Mouse (Mus musculus) layer of hippocampus, adult 18-20 months (tissue): Measurements from ENCODE around the gene Hist1h2bh. TPM values are rescaled to one million over a fixed set of nuclear protein-coding genes. Genes with fewer than 3 reads are reported as not detected.

ENCODE experiments used
- DNase-seq, 2 experiments: peaks; one replicate each; pipeline ENCODE4 v3.0.0; 2022; ENCODE audit warnings: low spot score in 2 of 2
- microRNA-seq, 2 experiments: library from miRNA; unstranded; fragments of <30 nt; microRNA quantifications; one replicate each; pipeline ENCODE4 v1.2.0; 2021
- total RNA-seq, 2 experiments: library from RNA; stranded (reverse); gene quantifications; 2 replicates each; pipeline ENCODE4 v1.2.3; 2021

The Hist1h2bh gene
- total RNA-seq, 2 experiments from 2014 or later = 0.43 to 0.54 TPM

GRCm38 (mm10) chr13:23510127-23510526 lies 33.1 kb downstream of the Hist1h2bh start:
- DNase-seq = no peak

GRCm38 (mm10) chr13:23506819-23507515 lies 36.2 kb downstream of the Hist1h2bh start:
- DNase-seq = no peak

GRCm38 (mm10) chr13:23506351-23506750 lies 36.8 kb downstream of the Hist1h2bh start:
- DNase-seq = peak in 1 of 2 experiments; percentile 51

GRCm38 (mm10) chr13:23505662-23506345 lies 37.4 kb downstream of the Hist1h2bh start:
- no peak for DNase-seq

GRCm38 (mm10) chr13:23503797-23504196 lies 39.4 kb downstream of the Hist1h2bh start:
- DNase-seq = peak; percentile 30 to 90

GRCm38 (mm10) chr13:23502916-23503315 lies 40.3 kb downstream of the Hist1h2bh start:
- DNase-seq = no peak

- DNase-seq = no peak
These were observed 41.1 kb downstream of the Hist1h2bh start for GRCm38 (mm10) chr13:23502031-23502567.

- no peak for DNase-seq
These were observed 41.7 kb downstream of the Hist1h2bh start for GRCm38 (mm10) chr13:23501511-23501910.

- DNase-seq = peak; percentile 67 to 87
These were observed 42.6 kb downstream of the Hist1h2bh start for GRCm38 (mm10) chr13:23500424-23501200.

- no peak for DNase-seq
These were observed 43.2 kb downstream of the Hist1h2bh start for GRCm38 (mm10) chr13:23499943-23500342.

- DNase-seq = no peak
These were observed 44.5 kb downstream of the Hist1h2bh start for GRCm38 (mm10) chr13:23498653-23499052.

- DNase-seq = peak; percentile 42 to 81
These were observed 45.4 kb downstream of the Hist1h2bh start for GRCm38 (mm10) chr13:23497656-23498321.

- no peak for DNase-seq
These were observed 47.7 kb downstream of the Hist1h2bh start for GRCm38 (mm10) chr13:23495526-23495925.

- no peak for DNase-seq
These were observed 51.2 kb downstream of the Hist1h2bh start for GRCm38 (mm10) chr13:23491990-23492389.

Small RNAs within 50 kb of the gene (microRNA-seq; reads per million reads assigned to microRNA genes)
- gene Gm44297 = 0 reads per million in 2 experiments
- 0 reads per million in 2 experiments for gene Gm44359
- gene Gm44394 = 0 reads per million in 2 experiments
- gene n-TStga1 = 0.59 to 0.99 reads per million in 2 experiments

Other genes with a start within 250 kb of the Hist1h2bh start
- 10 to 100 TPM; 30.8 to 31.6 TPM for gene Zfp322a, start 174.2 kb downstream of the Hist1h2bh start, total RNA-seq
- 1 to 10 TPM; 8.8 to 9.5 TPM for gene Abt1, start 119.5 kb downstream of the Hist1h2bh start, total RNA-seq
- not detected for gene Btn1a1, start 77.5 kb downstream of the Hist1h2bh start, total RNA-seq
- gene Btn2a2, start 54.5 kb downstream of the Hist1h2bh start, total RNA-seq = 1 to 10 TPM in 1 of 2 experiments, under 1 TPM in 1; 0.91 to 1.4 TPM
- gene Hist1h4h, start 12.3 kb downstream of the Hist1h2bh start, total RNA-seq = 100 to 1,000 TPM; 331 to 357 TPM
- 1 to 10 TPM in 1 of 2 experiments, not detected in 1; 3.0 TPM for gene Hist1h2af, start 9.5 kb downstream of the Hist1h2bh start, total RNA-seq
- gene Hist1h3g, start 8.0 kb downstream of the Hist1h2bh start, total RNA-seq = 1 to 10 TPM; 2.1 to 4.9 TPM
- gene Hist1h3f, start 660 bp upstream of the Hist1h2bh start, total RNA-seq = 10 to 100 TPM; 15.1 to 16.5 TPM
- 100 to 1,000 TPM; 135 to 161 TPM for gene Hist1h4f, start 8.3 kb upstream of the Hist1h2bh start, total RNA-seq
- gene Hist1h1d, start 9.9 kb upstream of the Hist1h2bh start, total RNA-seq = 1 to 10 TPM; 3.1 to 4.0 TPM
- 10 to 100 TPM; 39.8 to 44.6 TPM for gene Hist1h3e, start 19.0 kb upstream of the Hist1h2bh start, total RNA-seq
- 1 to 10 TPM; 3.9 to 8.2 TPM for gene Hist1h2ae, start 27.8 kb upstream of the Hist1h2bh start, total RNA-seq
- 10 to 100 TPM; 58.3 to 66.2 TPM for gene Hist1h2bg, start 28.0 kb upstream of the Hist1h2bh start, total RNA-seq
- gene Hist1h2bf, start 30.8 kb upstream of the Hist1h2bh start, total RNA-seq = 10 to 100 TPM; 24.1 to 24.2 TPM
- 1 to 10 TPM; 3.8 to 7.1 TPM for gene Hist1h2ad, start 31.0 kb upstream of the Hist1h2bh start, total RNA-seq
- 10 to 100 TPM; 11.8 to 13.6 TPM for gene Hist1h3d, start 32.4 kb upstream of the Hist1h2bh start, total RNA-seq
- gene Hist1h4d, start 38.2 kb upstream of the Hist1h2bh start, total RNA-seq = 100 to 1,000 TPM; 152 to 153 TPM
- 10 to 100 TPM; 10.2 to 11.3 TPM for gene Hist1h2be, start 77.7 kb upstream of the Hist1h2bh start, total RNA-seq
- gene Hist1h1e, start 79.2 kb upstream of the Hist1h2bh start, total RNA-seq = 10 to 100 TPM; 41.8 to 45.0 TPM
- gene Hist1h2ac, start 140.6 kb upstream of the Hist1h2bh start, total RNA-seq = 1 to 10 TPM; 2.3 to 3.4 TPM
- gene Hist1h2bc, start 140.8 kb upstream of the Hist1h2bh start, total RNA-seq = 10 to 100 TPM; 53.5 to 63.1 TPM
- gene Hist1h1t, start 152.4 kb upstream of the Hist1h2bh start, total RNA-seq = not detected
- 100 to 1,000 TPM; 104 to 112 TPM for gene Hist1h4c, start 155.1 kb upstream of the Hist1h2bh start, total RNA-seq
- gene Hfe, start 167.5 kb upstream of the Hist1h2bh start, total RNA-seq = 1 to 10 TPM; 4.1 to 4.2 TPM
- gene Hist1h1c, start 195.4 kb upstream of the Hist1h2bh start, total RNA-seq = 10 to 100 TPM; 47.0 to 47.3 TPM
- gene Hist1h3c, start 202.2 kb upstream of the Hist1h2bh start, total RNA-seq = under 1 TPM; 0.62 to 0.63 TPM
- gene Hist1h2bb, start 203.3 kb upstream of the Hist1h2bh start, total RNA-seq = 10 to 100 TPM; 15.7 to 19.5 TPM
- 10 to 100 TPM; 28.1 to 35.2 TPM for gene Hist1h2ab, start 207.7 kb upstream of the Hist1h2bh start, total RNA-seq
- gene Hist1h3b, start 208.9 kb upstream of the Hist1h2bh start, total RNA-seq = 1 to 10 TPM; 7.6 to 9.4 TPM
- 10 to 100 TPM; 73.0 to 74.7 TPM for gene Hist1h4b, start 213.6 kb upstream of the Hist1h2bh start, total RNA-seq
- 10 to 100 TPM; 42.9 to 49.4 TPM for gene Hist1h4a, start 217.8 kb upstream of the Hist1h2bh start, total RNA-seq
- gene Hist1h3a, start 219.0 kb upstream of the Hist1h2bh start, total RNA-seq = 10 to 100 TPM; 27.5 to 33.9 TPM
- gene Hist1h1a, start 220.3 kb upstream of the Hist1h2bh start, total RNA-seq = 10 to 100 TPM; 15.7 to 16.5 TPM
- gene Trim38, start 226.5 kb upstream of the Hist1h2bh start, total RNA-seq = not detected